Mouse (Mus musculus): ENCODE data around the gene Slc25a1.

DNA sequence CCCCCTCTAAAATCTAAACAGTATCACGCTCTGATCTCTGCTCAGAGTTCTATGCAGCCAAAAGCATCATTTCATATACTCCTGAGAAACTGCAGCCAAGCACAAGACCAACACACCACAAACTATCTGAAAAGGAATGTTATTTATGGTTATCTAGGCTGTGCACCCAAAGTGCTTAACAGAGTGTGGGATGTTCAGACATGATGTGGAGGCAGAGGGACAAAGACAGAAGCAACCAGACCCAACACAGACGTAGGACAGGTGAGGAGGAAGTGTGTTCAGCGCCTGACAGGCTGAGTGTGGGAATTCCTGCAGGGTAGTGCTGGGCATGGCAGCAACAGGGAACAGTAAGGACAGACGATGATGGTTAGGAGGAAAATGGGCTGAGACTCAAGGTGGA is 48.4 kb downstream of the Slc25a1 start:
- no peak for TF ChIP-seq GATA1 (IDR thresholded peaks at IDR 0.05; ENCODE audit: borderline replicate concordance, low read length)
- no peak for TF ChIP-seq FLI1 (IDR thresholded peaks at IDR 0.05; ENCODE audit: low read length)
